Mouse (Mus musculus): Measurements from ENCODE around the gene Mrgpra2b. TPM values are rescaled to one million over a fixed set of nuclear protein-coding genes. Genes with fewer than 3 reads are reported as not detected.
"Not testable (repeated sequence)": the region's sequence is repeated elsewhere in the genome, so short reads cannot be mapped to it uniquely, and the experiment has no call there.

The Mrgpra2b gene
- polyA plus RNA-seq, 1 experiment from 2014 or later, result not detected

- not testable (repeated sequence) for H3K9me3 ChIP-seq (ENCODE audit: control insufficient read depth, low read length); H3K27ac ChIP-seq (replicated peaks in 1 of 2; ENCODE audit: control insufficient read depth in 1 of 2, insufficient read depth in 1 of 2, low read depth in 2 of 2, low read length in 2 of 2); H3K4me1 ChIP-seq (ENCODE audit: control insufficient read depth in 2 of 2, insufficient read depth in 2 of 2, low read length in 2 of 2); ATAC-seq (ENCODE audit: insufficient number of reproducible peaks, insufficient read depth, low FRiP score, low read depth); H3K27me3 ChIP-seq (ENCODE audit: control insufficient read depth, insufficient read depth, low read length); H3K36me3 ChIP-seq (ENCODE audit: control insufficient read depth, insufficient read depth, low read length); H3K9ac ChIP-seq (ENCODE audit: low read length); H3K4me2 ChIP-seq (ENCODE audit: low read length); H3K4me3 ChIP-seq (ENCODE audit: control insufficient read depth in 1 of 2, insufficient read depth in 1 of 2, low read depth in 1 of 2, low read length in 2 of 2)
These were observed 63.2 kb downstream of the Mrgpra2b start for GRCm38 (mm10) chr7:47465278-47465981.

- not testable (repeated sequence) for H3K27ac ChIP-seq (replicated peaks in 1 of 2; ENCODE audit: control insufficient read depth in 1 of 2, insufficient read depth in 1 of 2, low read depth in 2 of 2, low read length in 2 of 2); H3K36me3 ChIP-seq (ENCODE audit: control insufficient read depth, insufficient read depth, low read length); H3K27me3 ChIP-seq (ENCODE audit: control insufficient read depth, insufficient read depth, low read length); H3K9ac ChIP-seq (ENCODE audit: low read length); H3K4me3 ChIP-seq (ENCODE audit: control insufficient read depth in 1 of 2, insufficient read depth in 1 of 2, low read depth in 1 of 2, low read length in 2 of 2); H3K4me1 ChIP-seq (ENCODE audit: control insufficient read depth in 2 of 2, insufficient read depth in 2 of 2, low read length in 2 of 2); H3K9me3 ChIP-seq (ENCODE audit: control insufficient read depth, low read length); ATAC-seq (ENCODE audit: insufficient number of reproducible peaks, insufficient read depth, low FRiP score, low read depth); H3K4me2 ChIP-seq (ENCODE audit: low read length)
- no CpG with 5 or more reads among the region's 1 CpGs for WGBS
These were observed 76.6 kb downstream of the Mrgpra2b start, which contains the start of gene Mrgpra2a for GRCm38 (mm10) chr7:47452015-47452414. Gene Mrgpra2a, minus strand, starts transcription at chr7:47452139.

GRCm38 (mm10) chr7:47445729-47446128, 82.9 kb downstream of the Mrgpra2b start:
- H3K9ac ChIP-seq (ENCODE audit: low read length); H3K4me2 ChIP-seq (ENCODE audit: low read length); H3K36me3 ChIP-seq (ENCODE audit: control insufficient read depth, insufficient read depth, low read length); ATAC-seq (ENCODE audit: insufficient number of reproducible peaks, insufficient read depth, low FRiP score, low read depth); H3K9me3 ChIP-seq (ENCODE audit: control insufficient read depth, low read length); H3K27me3 ChIP-seq (ENCODE audit: control insufficient read depth, insufficient read depth, low read length); H3K4me1 ChIP-seq (ENCODE audit: control insufficient read depth in 2 of 2, insufficient read depth in 2 of 2, low read length in 2 of 2); H3K4me3 ChIP-seq (ENCODE audit: control insufficient read depth in 1 of 2, insufficient read depth in 1 of 2, low read depth in 1 of 2, low read length in 2 of 2); H3K27ac ChIP-seq (replicated peaks in 1 of 2; ENCODE audit: control insufficient read depth in 1 of 2, insufficient read depth in 1 of 2, low read depth in 2 of 2, low read length in 2 of 2): not testable (repeated sequence)

- not testable (repeated sequence) for H3K27ac ChIP-seq (replicated peaks in 1 of 2; ENCODE audit: control insufficient read depth in 1 of 2, insufficient read depth in 1 of 2, low read depth in 2 of 2, low read length in 2 of 2); H3K4me2 ChIP-seq (ENCODE audit: low read length); H3K9ac ChIP-seq (ENCODE audit: low read length); H3K9me3 ChIP-seq (ENCODE audit: control insufficient read depth, low read length); H3K27me3 ChIP-seq (ENCODE audit: control insufficient read depth, insufficient read depth, low read length); ATAC-seq (ENCODE audit: insufficient number of reproducible peaks, insufficient read depth, low FRiP score, low read depth); H3K36me3 ChIP-seq (ENCODE audit: control insufficient read depth, insufficient read depth, low read length); H3K4me1 ChIP-seq (ENCODE audit: control insufficient read depth in 2 of 2, insufficient read depth in 2 of 2, low read length in 2 of 2); H3K4me3 ChIP-seq (ENCODE audit: control insufficient read depth in 1 of 2, insufficient read depth in 1 of 2, low read depth in 1 of 2, low read length in 2 of 2)
- 17% methylated on average over 1 of the region's 2 CpGs for WGBS
These were observed 92.2 kb downstream of the Mrgpra2b start for GRCm38 (mm10) chr7:47436463-47436862.

GRCm38 (mm10) chr7:47427815-47428508, 100.7 kb downstream of the Mrgpra2b start:
- not testable (repeated sequence) for H3K4me2 ChIP-seq (ENCODE audit: low read length); H3K36me3 ChIP-seq (ENCODE audit: control insufficient read depth, insufficient read depth, low read length); H3K27ac ChIP-seq (replicated peaks in 1 of 2; ENCODE audit: control insufficient read depth in 1 of 2, insufficient read depth in 1 of 2, low read depth in 2 of 2, low read length in 2 of 2); ATAC-seq (ENCODE audit: insufficient number of reproducible peaks, insufficient read depth, low FRiP score, low read depth); H3K4me3 ChIP-seq (ENCODE audit: control insufficient read depth in 1 of 2, insufficient read depth in 1 of 2, low read depth in 1 of 2, low read length in 2 of 2); H3K4me1 ChIP-seq (ENCODE audit: control insufficient read depth in 2 of 2, insufficient read depth in 2 of 2, low read length in 2 of 2); H3K9ac ChIP-seq (ENCODE audit: low read length); H3K27me3 ChIP-seq (ENCODE audit: control insufficient read depth, insufficient read depth, low read length); H3K9me3 ChIP-seq (ENCODE audit: control insufficient read depth, low read length)

Other genes starting within 250 kb of the Mrgpra2b start
- gene Mrgpra1, start 174.6 kb downstream of the Mrgpra2b start, polyA plus RNA-seq (2014; fragmentation: Nextera tagmentation; extraction: Ambion mirVana), result not detected in 2 replicates
- not detected in 2 replicates for gene Mrgpra2a, start 76.7 kb downstream of the Mrgpra2b start, polyA plus RNA-seq (2014; fragmentation: Nextera tagmentation; extraction: Ambion mirVana)
- not detected in 2 replicates for gene Mrgpra3, start 72.5 kb upstream of the Mrgpra2b start, polyA plus RNA-seq (2014; fragmentation: Nextera tagmentation; extraction: Ambion mirVana)